Mouse (Mus musculus) lung, postnatal 4 days (tissue): ENCODE results near the gene Ift43.

Experiments
- DNase-seq, 2 experiments: peaks; one replicate each; pipeline ENCODE4 v3.0.0; 2021

Gene Ift43

DNA sequence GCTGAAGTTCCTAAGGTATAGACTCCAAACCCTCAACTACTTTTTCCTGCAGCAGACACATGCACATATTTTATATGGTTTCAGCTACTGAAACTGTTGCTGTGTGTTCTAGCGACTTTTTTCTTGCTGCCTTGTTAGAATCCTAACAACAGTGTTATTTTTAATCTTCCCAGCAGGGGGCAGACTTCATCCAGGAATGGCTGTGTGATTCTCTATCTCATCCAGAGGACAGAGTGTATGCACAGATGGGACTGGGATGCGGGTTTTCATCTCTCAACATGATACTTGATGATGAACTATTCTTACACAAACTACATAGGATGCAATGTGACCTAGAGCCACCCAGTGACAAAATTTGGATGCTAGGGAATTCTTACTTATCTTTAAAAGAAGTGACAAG is 50.5 kb downstream of the Ift43 start:
- DNase-seq, result peak in 1 of 2 experiments; percentile 55

DNA sequence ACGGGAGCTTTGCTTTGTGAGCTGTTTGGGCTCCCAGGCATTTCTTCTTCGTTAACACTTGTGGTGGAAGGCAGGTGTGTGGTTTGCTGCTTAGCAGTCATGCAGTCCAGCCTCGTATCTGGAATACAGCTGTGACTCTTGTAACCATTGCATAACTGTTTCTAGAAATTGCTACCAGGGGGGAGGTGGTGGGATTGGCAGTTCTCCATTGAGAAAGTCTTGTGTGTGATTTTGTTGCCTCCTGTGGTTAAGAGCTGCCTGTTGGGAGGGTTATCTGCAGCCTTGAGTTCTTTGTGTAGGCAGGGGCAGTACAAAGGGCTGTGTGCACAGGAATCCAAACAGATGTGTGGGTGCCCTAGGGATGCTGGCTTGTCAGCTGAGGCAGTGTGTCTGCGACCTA is 53.4 kb downstream of the Ift43 start:
- DNase-seq, result no peak

DNA sequence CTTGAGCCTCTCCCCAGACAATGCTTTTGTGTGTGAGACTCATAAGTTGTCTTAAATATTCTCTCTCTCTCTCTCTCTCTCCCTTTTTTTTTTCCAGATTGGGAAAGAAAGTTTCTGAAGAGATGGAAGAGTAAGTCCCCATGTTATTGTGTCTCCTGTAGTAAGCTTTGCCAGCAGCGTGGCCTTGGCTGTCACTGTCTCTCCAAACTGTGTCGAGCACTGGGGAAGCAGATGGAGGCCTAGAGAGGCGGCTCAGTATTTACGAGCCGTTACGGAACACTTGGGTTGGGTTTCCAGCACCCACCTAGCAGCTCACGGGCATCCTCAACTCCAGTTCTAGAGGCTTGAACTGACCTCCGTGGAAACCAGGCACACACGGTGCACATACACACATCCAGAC is 56.4 kb downstream of the Ift43 start:
- DNase-seq, result no peak

DNA sequence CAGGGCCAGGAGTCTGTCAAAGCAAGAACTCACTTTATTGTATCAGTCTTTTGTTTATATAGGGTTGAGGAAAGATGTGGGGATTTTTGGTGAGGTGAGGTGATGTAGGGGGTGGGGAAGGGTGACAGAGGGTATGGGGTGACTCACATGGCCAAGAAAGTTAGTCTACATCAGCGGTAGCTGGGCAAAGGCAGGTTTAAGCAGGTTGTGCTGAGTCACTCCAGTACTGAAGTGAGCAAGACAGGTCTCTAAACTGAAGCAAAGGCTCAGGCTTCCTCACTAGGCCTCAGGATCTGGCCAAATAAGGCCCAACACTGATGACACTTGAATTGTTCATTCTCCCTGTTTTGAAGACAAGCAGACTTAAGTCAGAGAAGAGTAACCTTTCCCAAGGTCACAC is 60.0 kb downstream of the Ift43 start:
- DNase-seq, result no peak

DNA sequence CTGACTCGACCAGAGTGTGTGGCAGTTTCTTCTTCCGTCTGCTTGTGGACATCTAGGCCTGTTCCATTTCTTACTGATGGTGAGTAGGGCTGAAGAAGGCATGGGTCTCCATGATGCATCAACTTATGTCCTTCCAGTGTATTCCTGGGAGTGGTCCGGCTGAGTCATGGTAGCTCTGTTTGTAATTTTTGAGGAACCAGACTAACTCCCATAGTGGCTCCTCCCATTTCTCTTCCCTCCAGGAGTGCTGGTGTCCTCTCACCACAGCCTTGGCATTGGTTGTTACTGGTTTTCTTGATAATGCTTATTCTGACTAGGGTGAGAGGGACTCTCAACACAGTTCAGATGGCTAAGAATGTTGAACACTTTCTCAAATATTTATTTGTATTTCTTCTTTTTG is 63.9 kb downstream of the Ift43 start:
- DNase-seq, result no peak

DNA sequence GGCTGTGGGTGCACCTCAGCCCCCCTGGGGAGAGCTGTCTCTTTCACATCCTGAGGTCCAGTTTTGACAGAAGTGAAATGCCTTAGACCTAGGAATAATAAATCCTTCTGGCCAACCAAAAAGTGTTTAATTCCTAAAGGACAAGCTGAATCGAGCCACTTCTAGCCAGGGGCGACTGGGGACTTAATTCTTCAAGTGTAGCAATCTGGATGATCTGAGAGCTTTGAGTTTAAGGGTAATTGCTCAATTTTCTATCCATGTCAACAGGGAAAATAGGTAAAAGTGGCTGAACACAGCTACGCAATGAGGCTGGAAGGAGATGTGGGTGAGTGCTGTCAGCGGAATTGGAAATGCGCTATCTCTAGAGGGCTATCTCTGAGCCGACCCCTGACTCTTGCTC is 65.9 kb downstream of the Ift43 start:
- DNase-seq, result no peak

DNA sequence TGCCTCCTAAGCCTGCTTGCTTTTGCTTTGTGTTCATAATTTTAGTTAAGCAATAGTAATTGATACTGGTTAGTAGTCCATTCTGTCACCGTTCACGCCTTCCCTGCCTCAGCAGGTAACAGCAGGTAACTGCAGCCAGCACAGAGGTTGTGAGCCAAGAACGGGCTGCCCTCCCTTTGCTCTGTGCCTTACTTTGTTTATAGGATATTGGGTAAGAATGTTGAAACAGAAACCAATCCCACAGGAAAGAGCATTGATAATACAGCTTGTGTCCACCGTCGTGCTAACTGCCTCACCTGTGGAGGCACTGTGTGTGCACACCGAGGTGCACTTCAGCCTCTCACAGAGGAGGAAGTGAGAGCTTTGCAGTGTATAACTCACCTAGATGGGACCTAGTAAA is 66.7 kb downstream of the Ift43 start:
- no peak for DNase-seq

DNA sequence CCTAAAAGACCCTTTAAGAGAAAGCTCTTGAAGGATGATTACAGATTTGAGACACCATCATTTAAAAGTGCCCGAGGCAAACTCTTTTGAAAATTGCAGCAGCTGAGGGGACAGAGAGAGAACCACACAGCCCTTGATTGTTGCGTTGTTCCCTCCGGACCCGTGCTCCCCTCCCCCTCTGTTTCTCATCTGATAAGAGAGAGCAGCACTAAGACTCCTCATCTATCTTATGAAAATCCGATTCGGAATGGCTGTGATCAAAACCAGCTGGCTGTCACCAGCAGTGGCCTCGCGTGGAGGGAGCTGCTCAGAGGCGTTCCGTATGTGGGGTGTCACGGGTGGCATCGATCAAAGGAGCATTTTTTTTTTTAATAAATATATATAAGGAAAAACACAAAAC is 69.6 kb downstream of the Ift43 start:
- peak in 1 of 2 experiments; percentile 39 for DNase-seq

DNA sequence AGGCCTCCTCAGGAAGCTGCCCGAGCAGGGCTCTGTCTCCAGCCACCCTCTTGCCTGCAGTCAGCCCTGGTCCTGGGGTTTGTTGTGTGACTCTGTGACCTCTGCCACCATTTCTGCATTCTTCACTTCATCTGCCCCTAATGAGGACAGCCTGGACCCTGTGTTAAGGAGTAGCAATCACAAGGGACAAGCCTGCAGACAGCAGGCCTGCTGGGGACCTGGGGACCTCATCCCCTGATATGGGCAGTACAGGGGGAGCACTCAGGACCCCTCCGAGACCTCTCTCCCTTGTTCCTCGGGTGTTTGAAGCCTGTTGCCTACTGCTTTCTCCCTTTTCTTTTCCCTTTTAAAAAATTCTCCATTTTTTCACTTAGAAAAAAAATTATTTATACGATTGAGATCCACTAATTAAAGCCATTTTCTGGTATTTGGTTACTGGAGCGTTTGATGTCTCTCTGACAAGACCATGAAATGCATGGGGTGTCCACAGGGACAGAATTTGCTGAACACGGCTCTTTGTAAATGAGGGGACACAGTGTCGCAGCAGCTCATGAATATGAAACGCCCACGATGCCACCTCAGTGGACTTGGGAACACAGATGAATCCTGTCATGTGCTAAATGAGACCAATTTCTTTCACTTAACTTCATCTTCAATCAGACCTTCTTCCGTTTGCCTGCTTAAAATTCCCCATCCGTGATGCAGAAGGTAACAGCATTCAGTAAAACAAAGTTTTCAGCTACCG is 71.0 kb downstream of the Ift43 start:
- no peak for DNase-seq

DNA sequence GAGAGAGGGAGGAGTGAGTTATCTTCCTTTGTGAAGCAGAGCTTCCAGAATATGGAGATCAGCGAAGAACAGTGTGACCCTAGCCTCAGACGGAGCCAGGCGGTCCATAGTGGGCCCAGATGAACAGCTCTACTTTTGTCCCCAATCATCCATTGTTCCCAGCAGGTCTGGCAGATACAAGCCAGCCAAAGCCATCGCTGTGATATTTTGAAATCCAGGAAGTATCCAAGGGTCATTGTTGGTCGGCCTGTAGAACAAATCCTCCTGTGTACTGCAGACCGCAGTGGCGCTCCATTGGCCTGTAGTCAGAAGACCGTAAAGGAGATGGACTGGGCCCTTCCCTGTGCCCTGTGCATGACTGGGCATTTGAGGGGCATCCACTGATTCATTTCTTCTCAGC is 72.8 kb downstream of the Ift43 start:
- no peak for DNase-seq

DNA sequence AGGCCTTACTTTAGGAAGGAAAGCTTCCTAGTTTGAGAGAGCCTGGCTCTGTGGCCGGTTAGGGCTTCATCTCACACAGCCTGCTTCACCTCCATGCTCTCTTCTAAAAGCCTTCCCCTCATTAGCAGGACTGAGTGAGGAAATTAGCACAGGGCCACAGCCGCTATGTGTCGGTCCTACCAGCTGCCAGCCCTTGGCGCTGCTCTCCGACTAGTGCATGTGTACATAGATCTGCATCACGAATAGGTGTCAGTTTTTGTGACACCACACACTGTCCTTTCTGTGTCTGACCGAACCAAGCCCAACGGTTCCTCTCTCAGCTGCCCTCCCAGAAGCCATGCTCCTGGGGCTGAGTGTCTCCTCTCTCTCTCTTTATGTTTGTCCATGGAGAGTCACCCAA is 74.8 kb downstream of the Ift43 start:
- no peak for DNase-seq

DNA sequence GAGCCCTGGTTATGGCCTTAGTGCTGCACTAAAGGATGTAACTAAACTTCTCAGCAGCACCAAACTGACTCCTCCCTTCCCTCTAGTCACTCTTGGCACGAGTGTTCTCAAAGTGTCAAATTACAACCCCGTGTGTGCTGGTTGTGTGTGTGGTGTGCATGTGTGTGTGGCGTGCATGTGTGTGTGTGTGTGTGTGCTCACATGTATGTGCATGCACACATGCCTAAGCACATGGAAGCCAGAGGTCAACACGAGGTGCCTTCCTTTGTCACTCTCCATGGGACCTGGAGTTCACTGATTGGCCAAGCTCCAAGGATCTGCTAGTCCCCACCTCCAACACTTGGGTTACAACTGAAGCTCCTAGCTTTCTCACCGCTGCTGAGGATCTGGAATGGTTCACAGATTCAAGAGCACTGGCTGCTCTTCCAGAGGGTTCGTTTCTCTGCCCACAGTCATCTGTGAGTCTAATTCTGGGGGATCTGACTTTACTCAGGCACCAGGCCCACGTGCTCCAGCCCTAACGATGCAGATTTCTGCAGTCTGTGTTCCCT is 75.6 kb downstream of the Ift43 start:
- no peak for DNase-seq

DNA sequence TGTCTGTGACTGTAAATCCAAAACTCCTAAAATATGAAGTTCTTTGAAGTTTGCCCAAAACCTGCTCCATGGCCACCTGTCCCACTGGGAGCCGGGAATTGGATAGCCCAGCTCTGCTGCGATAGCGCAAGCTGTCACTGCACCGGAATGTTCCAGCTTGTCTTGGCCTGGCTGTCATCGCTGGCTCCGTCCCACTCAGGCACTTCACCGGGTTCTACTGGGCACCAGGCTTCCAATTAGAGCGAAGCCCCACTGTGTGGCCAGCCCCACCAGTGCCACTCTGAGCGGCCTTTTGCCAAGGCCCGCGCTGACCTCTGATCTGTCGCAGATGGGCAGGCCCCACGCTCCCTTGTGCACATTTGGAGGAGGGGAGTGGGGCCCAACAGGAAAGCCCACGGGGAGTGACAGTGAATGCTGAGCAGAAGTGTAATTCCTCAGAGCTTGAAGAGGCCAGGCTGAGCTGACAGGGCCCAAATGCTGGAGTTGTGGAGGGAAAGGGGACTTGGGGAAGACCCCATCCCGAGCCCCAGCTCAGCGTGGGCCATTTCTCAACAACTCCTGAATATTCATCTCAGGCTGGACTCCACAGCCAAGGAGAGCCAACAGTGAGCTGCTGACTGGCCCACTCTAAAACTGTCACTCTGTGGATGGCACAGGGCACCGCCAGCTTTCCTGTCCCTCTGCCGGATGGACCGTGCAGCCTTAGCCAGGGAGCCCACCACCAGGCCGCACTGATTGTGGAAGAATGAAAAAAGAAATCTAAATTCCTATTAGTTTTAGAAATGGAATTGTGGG is 76.5 kb downstream of the Ift43 start:
- peak in 1 of 2 experiments; percentile 29 for DNase-seq

DNA sequence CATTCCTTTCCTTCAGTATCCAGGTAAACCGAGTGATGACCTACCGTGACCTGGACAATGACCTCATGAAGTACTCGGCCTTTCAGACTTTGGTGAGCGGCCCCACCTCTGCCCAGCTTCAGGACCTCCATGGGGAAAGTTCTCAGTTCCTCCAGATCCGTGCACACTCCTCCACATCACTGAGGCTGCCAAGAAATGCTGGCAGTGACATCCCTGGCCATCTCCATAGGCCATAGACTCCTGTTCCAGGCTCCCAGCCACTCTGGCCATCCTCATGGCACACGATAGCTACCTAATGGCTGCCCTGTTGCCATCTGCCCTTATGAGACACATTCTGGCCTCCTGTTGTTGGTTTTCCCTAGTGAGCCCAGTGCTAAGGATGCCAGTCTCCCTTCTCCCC is 79.1 kb downstream of the Ift43 start:
- DNase-seq, result no peak

DNA sequence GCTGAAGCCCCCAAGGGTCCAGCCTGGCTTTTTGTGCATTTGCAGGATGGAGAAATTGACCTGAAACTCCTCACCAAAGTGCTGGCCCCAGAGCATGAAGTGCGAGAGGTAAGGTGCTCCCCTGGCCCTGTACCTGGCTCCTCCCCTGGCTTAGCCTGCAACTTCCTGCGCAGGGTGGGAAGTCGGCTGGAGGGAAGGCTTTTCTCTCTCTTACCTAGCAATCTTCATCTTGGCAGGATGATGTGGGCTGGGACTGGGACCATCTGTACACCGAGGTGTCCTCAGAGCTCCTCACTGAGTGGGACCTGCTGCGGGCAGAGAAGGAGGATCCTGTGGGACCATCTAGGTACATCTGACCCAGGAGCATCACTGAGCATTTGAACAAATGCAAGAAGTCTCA is 79.6 kb downstream of the Ift43 start:
- DNase-seq, result no peak

DNA sequence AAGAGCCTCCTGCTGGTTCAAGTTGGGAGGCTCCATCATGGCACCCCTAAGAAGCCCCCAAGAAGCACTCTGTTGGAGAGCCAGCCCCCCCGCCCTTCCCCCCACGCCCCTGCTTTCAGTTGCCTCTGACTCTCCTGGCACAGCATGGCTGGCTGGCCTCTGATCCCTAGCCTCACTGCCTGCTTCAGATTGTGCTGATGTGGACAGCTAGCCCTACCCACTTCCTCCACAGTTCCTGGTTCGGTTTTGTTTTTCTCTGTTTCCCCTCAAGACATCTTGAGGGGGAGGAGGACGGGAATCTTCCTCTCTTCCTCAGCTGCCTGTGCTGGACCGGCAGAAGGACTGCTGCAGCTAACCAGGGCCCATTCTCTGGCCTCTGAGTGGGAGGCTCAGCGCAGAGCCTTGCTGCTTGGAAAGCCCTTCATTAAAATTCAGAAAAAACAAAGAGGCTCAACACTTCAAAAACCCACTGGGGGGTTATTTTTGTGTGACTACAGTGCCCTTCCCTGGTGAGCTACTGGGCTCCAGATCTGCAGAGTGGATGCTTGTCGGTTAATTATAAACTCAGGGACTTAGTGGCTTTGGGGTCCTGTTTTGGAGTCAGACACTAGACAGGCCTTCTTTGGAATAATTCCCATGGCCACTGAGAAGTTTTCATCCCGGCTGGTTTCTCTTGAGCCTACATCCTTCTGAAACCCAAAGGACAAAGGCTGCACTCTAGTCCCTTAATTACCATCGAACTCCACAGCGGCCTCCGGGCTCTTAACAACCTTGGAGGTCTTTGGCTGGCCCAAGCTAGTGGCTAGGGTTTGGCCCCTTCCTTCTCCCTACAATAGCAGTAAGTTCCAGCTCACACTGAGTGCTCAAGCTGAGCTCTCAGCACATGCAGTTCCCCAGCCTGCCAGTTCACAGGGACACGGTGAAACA is 80.8 kb downstream of the Ift43 start:
- no peak for DNase-seq

DNA sequence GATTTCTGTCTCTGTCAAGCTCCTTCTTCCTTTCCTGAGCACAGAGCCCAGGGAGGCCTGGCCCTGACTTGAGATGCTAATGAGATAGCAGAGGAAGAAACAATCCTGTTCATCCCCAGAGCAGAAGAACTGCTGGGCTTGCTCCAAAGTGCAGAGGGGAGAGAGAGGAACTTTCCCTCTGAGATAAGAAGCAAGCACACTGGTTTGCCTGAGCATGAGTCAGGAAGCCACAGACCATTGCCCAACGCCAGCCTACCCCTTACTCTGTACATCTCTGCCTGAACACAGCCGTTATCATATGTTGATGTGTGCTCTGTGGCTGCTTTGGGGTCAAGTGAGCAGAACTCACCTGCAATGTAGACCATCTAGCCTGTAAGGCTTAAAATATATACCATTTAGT is 83.9 kb downstream of the Ift43 start:
- no peak for DNase-seq

DNA sequence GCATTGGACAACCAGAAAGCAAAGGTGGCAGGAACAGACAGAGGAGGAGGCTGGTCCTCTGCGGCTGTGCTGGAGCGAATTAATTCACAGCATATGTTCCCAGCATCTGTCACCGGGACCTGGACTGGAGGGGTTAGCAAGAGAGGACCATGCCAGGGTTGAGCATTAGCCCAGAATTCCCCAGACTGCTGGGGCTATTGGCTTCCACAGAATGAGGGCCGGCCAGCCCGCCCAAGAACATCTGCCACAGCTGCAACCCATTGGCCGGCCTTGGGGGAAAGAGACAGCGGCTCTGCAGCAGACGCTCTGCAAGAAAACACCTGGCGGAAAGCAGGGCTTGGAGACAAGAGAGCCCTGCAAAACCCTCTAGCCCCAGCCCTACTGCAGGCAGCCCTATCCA is 84.7 kb downstream of the Ift43 start:
- DNase-seq, result peak; percentile 12 to 49

DNA sequence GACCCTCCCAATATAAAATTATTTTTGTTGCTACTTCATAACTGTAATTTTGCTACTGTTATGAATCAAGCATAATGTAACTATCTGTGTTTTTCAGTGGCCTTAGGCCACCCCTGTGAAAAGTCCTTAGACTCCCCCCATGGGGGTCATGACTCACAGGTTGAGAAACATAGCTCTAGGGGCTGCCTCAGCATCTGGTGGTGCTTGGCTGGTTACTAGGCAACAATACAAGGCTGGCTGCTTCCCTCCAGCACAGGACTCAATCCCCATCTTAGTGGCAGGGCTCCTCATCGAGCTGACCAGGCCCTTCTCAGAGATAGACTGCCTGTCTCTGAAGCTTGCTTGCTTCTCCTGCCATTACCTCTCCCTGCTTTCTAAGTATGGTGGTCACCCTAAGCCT is 86.4 kb downstream of the Ift43 start:
- DNase-seq, result no peak

DNA sequence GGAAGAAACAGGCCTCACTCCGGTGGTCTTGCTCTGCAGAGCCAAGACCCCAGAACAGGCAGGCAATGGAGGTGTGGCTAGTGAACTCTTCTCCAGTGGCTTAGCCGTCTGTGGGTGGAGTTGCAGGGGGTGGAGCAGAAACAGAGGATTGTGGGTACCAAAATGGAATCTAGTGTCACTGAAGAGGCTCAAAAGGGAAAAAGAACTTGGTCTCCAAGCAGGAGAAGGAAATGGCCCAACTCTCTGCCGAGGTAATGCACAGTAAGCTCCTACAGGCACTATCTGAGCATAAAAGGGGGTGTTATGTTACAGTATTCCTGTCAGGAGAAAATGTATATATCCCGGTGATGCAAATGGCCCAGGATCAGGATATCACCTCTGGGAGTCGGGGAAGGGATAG is 86.9 kb downstream of the Ift43 start:
- no peak for DNase-seq

DNA sequence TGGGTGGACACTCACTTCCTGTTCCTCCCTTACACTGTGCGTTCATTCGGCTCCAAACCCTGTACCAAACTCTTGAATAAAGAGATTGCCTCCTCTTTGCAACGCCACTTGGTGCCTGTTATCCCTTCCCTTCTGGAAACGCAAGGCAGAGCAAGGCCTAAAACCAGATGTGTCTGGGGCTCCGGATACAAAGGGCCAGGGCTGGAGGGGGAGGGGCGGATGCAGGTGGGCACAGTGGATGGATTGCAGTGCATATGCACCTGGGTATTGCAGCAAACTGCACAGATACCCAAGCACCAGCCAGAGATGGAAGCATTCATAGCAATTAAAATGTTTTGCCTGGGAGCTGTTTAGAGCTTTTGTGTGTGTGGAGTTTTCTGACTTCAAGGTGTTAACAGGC is 91.0 kb downstream of the Ift43 start:
- DNase-seq, result no peak

DNA sequence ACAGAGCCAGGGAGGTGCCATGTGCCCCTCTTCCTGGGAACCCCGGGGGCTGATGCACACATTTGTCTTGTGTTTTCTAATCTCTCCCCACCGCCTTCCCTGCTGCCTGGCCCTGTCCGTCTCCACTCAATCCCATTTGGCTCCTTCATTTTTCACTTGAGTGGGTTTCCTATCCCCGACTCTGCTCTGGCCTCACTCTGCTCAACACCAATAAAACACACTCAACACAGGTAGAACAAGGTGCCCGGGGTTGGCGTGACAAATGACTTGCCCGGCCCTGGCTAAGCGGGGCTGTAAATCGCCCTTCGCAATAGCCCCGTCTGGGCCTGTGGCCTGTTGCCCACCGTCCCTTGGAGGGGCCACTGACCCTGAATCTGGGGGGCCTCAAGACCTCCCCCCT is 92.0 kb downstream of the Ift43 start:
- no peak for DNase-seq

DNA sequence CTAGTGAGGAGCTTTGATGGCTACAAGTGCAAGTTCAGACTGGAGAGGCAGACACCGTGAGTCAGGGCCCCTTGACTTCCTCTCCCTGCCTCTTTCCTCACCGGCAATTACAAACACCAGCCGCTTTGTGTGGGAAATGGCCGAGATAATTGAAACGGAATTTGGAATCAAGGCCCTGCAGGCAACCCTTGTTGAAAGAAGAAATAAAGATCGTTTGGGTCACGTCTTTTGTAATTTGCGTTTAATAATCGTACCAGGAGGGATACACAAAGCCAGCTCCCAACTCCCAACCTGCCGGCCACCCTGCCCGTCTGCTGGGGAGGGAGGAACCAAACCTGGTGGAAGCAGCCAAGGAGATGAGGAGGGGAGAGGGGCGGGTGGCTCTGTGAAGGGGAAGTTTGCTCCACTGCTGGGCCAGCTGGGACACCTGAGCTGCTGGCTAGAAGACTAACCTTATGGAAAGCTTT is 93.2 kb downstream of the Ift43 start:
- no peak for DNase-seq
